Mouse (Mus musculus): ENCODE measurements around the gene Olfr395.
"Not testable (repeated sequence)": the region's sequence is repeated elsewhere in the genome, so short reads cannot be mapped to it uniquely, and the experiment has no call there.

Olfr395 gene

GRCm38 (mm10) chr11:73909199-73909598 is at the start of gene Olfr395:
TSS of gene Olfr395 (minus strand) at chr11:73909299.
- not testable (repeated sequence) for DNase-seq (ENCODE audit: extremely low spot score, low spot score)

- no peak for DNase-seq (ENCODE audit: extremely low spot score, low spot score)
Measured at GRCm38 (mm10) chr11:73936377-73936776, 27.3 kb upstream of the Olfr395 start, which contains the start of gene Olfr23. TSS of gene Olfr23 (plus strand) at chr11:73936677.

GRCm38 (mm10) chr11:73890671-73891070 is 18.4 kb downstream of the Olfr395 start, which contains the start of gene Olfr394:
TSS of gene Olfr394 (minus strand) at chr11:73890771.
- DNase-seq (ENCODE audit: extremely low spot score, low spot score): no peak

Measured in neural tube, embryonic 10.5 days (tissue).